Mouse (Mus musculus) retina, postnatal 1 day (tissue): ENCODE data around the gene Trim9.

ENCODE experiments used
- DNase-seq: peaks from one replicate; pipeline ENCODE4 v3.0.0-alpha.2; 2012

Trim9 gene

GRCm38 (mm10) chr12:70249616-70250157 is 97.7 kb downstream of the Trim9 start:
- no peak for DNase-seq

- DNase-seq, result no peak
Measured at GRCm38 (mm10) chr12:70247683-70248474, 99.5 kb downstream of the Trim9 start.

DNA sequence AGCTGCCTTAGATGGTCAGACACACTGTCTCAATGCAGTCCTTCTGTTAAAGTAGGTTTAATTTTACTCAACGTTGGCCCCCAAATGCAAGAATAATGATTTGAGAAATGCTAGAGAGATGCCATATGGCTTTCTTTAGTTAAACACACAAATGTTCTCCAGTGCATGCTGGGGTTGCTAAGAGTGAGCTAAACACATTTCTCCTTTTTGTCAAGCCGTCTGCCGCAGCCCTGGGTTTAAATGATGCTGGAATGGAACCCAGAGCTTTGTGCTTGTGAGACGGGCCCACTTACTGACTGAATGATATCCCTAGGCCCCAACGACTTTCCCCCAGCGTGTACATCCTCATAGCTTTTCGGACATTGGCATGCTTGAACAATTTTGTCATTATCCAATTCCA is 104.9 kb downstream of the Trim9 start:
- no peak for DNase-seq

DNA sequence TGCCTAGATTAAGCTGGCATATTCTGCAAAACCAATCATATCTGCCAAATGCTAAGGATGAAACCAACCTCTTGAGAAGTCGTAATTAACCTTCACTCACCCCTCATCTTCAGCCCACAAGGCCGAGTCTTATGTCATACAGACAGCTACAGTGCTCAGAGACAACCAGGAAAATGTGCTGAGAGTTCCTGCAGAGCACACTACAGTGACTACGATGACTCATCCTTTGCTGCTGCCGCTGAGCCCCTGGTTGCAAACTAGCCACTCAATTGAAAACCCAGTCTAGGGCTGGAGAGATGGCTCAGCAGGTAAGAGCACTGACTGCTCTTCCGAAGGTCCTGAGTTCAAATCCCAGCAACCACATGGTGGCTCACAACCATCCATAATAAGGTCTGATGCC is 107.7 kb downstream of the Trim9 start:
- DNase-seq, result no peak

DNA sequence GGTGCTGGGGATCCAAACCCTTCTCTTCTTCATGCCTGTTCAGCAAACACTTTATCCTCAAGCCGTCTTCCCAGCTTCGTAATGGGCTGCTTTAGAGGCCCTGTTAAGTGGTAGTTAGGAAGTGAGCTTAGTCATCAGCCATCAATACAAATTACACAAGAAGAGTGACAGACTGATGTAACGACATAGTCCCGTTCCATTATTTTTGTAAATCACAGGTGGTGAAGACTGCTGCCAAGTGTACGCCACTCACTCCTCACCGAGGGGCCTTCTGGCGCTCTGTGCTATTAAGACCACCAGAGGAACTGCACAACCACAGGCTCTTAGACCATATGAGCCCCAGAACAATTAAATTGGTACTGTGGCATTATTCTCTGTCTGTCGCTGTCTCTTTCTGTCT is 108.8 kb downstream of the Trim9 start:
- DNase-seq, result no peak

GRCm38 (mm10) chr12:70234938-70235484 is 112.4 kb downstream of the Trim9 start:
- peak; percentile 84 for DNase-seq

- peak; percentile 76 for DNase-seq
Measured at GRCm38 (mm10) chr12:70234411-70234810, 113.0 kb downstream of the Trim9 start.

DNA sequence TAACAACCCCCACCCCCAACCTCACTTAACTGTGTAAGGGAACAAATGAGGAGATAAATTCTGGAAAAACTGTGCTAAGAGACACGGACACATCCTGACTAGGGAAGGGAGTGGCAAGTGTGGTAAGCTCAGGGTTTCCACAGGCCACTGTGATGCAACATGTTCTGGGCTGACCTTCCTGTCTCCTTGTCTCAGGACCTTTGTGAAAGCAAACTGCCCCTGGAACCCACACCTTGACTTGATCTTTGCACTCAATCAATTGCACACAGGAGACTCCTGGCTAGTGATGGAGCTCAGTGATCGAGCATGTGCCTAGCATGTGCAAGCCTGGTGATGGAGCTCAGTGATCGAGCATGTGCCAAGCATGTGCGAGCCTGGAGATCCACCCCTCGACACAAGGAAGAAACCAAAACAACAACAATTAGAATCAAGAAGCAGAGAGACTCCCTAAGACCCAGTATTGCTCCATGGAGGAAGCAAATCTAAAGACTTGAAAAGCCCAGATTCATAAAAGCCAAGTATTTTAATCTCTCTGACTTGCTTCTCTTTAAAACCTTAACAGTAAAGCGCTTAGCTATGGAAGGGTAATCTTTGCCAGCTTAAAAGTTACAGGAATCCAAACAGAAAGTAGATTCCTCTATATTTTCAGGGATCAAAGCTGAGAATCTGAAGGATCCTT is 113.6 kb downstream of the Trim9 start:
- no peak for DNase-seq

DNA sequence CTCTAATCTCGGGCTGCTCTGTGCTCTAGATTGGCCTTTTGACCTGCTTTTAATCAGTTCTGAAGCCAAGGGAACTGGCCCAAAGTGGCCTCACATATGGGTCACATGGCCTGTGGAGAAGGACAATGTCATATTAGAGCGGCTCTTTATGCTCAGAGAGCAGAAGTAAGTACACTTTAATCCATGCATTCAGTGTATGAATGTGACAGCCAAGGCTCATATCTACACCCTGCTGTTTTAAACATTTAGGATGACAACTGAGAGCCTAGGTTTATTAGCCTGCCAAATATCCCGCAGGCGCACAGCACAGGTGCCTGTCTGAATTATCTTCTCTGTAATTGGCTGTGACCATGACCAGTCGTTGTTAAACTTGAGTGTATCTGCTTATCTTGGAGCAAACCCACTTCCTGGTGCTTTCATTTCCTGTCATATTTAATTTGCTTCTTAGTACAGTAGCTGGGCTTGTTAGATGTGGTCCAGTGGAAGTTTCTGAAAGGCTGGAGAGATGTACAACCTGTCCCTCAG is 115.3 kb downstream of the Trim9 start:
- DNase-seq, result peak; percentile 85

DNA sequence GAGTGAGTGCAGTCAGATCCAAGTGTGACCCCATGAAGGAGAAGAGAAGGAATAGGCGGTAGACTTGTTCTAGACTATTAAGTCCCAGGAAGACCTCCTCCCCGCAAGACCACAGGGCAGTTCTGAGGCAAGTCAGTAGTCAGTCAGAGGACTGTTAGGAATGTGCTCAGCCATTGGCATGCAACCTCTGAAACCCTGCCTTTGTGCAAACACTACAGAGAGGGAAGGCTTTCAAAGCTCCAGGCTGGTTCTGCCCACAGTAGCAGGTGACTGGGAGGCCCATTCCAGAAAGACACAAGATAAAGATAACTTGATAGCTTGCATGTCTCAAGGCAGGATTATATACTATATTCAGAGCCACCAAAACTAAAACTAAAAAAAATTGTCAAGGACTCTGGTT is 116.1 kb downstream of the Trim9 start, which contains the start of gene Pygl:
TSS of gene Pygl (minus strand) at position 195 of the 400 bp plus-strand sequence.
- no peak for DNase-seq

DNA sequence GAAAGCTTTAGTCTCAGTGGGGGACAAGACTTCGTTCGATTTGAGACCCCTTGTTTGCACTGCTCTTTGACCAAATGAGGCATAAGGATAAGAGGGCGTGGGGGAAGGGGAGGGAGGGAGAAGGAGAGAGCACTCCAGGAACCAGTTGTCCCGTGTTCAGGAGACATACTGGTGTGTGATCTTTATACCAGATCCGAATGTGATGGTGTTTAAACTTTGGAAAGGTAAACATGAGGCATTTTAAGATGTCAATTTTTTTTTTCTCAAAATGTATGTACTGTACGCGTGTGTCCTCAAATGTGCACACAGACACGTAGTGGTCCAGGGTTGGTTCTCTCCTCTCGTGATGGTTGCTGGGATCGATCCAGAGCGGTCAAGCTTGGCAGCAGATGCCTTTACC is 119.3 kb downstream of the Trim9 start:
- peak; percentile 14 for DNase-seq

DNA sequence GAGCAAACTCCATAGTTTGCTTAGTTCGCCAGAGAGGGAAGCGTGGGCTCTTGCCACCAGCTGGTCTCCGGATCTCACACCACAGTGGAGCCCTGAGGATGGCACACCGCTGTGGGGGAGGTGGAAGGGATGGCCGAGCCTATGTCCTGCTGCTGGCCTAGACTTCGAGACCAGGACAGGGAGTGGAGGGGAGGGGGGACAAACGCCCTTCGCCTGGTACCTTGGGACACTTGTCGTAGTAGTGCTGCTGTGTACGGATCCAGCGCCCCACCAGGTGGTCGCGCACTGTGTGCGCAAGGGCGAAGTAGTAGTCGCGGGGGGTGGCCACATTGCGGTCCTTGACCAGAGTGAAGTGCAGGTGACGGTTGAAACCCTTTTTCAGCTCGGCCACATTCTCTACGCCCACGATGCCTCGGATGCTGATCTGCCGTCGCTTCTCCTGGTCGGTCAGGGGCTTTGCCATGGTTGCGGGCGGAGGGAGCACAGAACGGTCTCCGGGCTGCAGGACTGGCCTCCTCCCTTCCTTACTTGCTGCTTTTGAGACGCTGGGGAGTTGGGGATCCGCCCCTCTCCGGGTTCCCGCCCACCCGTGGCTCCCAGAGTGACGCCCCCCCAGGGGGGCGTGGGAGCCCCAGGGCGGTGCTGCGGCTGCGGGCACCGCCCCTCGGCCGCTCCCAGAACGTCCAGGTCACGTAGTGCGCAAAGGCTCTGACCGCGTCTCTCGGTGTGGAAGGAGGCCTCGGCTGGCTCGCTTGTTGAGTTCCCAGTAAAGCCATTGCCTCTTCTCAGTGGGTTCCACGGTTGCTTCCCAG is 120.1 kb downstream of the Trim9 start:
- DNase-seq, result peak; percentile 74

GRCm38 (mm10) chr12:70226655-70227054 is 120.8 kb downstream of the Trim9 start:
- DNase-seq, result no peak

DNA sequence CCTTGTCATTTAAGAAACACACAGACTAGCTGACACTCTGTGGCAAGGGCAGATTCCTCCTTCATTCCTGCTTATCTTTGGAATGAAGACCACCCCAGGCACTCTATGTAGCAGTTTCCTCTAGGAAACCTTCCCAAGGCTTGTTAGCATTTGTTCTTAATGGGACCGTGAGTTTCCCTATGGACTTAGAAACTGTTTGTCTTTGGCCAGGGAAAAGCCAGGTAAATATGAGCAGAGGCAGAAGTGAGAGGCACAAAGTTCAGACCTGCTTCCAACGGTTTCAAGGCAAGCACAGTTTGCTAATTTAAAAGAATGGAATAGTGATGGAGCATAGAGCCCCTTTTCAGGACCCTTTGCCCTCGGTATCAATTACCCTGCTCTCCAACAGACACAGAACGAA is 124.1 kb downstream of the Trim9 start:
- DNase-seq, result no peak

- DNase-seq, result no peak
Measured at GRCm38 (mm10) chr12:70221425-70221824, 126.0 kb downstream of the Trim9 start.

DNA sequence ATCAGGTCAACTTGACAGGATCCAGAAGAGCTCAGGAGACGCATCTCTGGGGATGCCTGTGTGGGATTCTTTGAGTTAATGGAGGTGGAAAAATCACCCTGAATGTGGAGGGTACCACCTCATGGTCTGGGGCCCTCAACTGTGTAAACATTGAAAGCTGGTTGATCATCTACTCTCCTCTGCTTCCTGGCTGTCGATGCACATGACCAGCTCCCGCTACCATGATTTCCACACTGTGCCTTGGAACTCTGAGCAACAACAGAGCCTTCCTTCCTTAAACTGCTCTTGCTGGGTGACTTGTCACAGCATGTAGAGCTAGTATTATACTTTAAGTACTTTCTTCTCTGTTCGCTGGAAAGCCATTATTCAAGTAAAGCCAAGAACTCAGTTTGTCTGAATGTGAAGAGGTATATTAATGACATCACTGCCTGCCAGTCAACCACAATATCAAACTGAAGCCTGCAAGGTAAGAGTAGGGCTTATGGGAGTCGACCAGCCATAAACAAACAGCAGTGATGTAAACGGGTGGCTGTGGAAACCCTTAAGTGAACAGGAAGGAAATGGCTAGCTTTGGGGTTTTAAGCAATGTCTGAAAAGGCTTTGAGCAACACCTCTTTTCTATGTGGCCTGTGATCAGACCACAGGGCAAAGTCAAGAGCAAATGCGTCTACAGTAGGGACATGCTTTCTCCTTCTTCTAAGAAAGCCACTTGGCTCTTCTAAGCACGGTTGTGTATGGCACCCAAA is 128.4 kb downstream of the Trim9 start:
- DNase-seq, result no peak

DNA sequence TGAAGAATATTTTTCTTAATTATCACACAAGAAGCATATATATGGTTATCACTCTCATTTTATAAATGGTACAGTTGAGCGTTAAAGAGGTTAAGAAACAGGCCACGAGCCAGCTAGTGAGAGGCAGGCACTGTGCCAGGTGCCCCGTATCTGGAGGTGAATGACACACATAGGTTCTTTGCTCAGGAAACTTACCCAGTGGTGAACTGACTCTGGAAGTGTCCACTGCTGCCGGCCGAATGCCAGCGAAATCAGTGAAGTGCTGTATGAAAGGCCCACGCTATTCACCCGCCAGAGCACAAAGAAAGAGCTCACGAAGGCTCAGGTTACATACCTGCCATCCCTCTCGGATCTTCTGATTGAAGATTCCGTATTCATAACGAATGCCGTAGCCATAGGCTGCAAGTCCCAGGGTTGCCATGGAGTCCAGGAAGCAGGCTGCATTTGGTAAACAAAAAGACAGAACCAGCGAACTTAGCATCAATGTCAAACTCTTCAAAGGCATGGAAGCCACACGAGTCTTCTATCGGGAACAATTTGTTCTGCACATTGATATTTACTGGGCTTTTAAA is 131.1 kb downstream of the Trim9 start:
- peak; percentile 20 for DNase-seq

GRCm38 (mm10) chr12:70214281-70214680 is 133.1 kb downstream of the Trim9 start:
- DNase-seq, result no peak

GRCm38 (mm10) chr12:70213601-70214000 is 133.8 kb downstream of the Trim9 start:
- no peak for DNase-seq

- DNase-seq, result no peak
Measured at GRCm38 (mm10) chr12:70212501-70212900, 134.9 kb downstream of the Trim9 start.

GRCm38 (mm10) chr12:70208214-70208613 is 139.2 kb downstream of the Trim9 start:
- DNase-seq, result no peak

- DNase-seq, result no peak
Measured at GRCm38 (mm10) chr12:70204433-70204832, 143.0 kb downstream of the Trim9 start.
